Mouse (Mus musculus): ENCODE results near the gene Rps6ka2.
"Not testable (repeated sequence)": the region's sequence is repeated elsewhere in the genome, so short reads cannot be mapped to it uniquely, and the experiment has no call there.

Gene Rps6ka2

DNA sequence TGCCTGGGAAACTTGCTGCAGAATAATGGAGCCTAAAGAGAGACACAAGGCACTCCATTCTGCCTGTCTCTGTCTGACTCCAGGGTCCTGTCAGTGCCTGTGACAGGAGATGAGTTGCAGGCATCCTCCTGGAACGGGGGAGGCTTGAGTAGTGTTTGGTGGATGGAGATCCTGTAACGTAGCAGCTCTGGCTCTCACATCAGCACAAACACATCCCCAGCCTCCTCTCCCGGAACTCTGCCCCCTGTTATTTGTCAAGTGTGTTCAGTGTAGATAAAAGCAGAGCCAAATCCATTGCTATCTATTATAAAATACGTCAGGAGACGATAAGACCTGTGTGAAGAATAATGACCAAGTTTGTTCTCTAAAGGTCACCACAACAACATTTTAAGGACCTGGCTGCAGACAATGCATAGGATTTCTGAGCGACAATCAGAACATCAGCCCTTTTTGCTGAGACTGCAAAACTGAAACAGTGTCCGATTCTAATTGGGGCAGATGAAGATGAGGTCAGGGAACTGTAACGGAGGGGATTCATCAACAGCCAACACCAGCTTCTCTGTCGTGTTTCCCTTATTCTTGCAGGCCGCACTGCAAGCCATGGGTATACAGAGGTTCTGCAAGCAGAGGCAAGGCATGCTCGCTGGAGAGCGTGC is 99.4 kb downstream of the Rps6ka2 start:
- DNase-seq (ENCODE audit: low read depth, low spot score), result no peak

DNA sequence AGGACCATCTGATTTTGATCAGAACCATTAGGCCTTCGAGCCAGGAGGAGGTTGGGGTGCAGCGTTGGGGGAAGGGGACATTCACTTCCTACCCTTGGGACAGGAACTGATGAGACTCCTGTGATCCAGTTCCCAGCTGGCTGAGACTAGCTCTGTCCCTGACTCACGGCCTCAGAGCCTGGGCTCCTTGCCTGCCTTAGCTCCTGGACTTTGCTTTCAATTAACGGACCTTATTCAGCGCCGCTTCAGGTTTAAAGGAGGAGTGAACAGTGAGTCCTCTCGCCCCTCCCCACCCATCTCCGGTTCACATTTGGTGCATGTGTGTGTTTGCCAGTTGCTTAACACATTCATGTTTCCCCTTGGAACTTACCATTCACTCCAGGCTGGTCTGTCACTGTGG is 100.6 kb downstream of the Rps6ka2 start:
- no peak for DNase-seq (ENCODE audit: low read depth, low spot score)

DNA sequence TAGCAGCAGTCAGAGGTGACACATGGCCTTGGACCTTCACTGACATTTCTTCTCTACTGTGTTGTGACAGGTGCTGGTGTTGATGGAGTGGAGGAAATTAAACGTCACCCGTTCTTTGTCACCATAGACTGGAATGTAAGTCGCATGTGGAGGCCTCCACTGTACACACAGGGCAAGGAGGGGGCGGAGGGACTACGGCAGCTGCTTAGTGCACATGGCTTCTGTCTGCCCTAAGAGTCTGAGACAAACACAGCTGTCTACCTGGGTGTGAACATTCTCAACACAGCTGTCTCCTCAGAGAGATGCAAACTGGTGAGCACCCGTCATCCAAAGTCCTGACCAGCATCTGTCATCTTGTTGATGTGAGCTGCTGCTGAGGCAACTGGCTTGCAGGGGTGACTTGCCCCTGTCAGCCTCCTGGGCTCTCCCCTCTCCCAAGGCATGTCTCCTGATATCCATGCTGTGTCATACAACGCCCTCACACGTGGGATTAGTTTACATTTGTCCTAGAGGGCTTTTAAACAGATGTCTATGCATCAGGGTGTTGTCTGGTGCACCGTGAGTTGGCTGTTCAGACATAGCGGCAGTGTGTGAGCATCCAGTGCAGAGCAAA is 101.7 kb downstream of the Rps6ka2 start:
- no peak for DNase-seq (ENCODE audit: low read depth, low spot score)

DNA sequence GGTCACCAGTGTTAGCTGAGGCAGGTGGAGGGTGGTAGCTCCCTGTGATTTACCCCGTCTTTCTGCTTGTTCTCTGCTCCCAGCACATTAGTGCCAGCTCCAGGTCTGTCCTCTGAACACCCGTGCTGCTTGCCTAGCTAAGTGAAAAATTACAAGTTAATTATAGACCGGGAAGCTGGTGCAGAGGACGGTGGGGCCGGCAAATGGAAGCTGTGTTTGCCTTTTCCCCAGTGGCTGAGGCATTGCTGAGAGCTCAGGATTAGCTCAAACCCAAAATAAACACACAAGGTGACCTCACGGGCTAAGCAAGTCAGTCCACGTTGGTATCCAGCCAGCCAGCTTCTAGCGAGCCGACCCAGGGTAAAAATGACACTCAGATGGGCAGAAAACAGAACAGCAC is 103.1 kb downstream of the Rps6ka2 start:
- no peak for DNase-seq (ENCODE audit: low read depth, low spot score)

DNA sequence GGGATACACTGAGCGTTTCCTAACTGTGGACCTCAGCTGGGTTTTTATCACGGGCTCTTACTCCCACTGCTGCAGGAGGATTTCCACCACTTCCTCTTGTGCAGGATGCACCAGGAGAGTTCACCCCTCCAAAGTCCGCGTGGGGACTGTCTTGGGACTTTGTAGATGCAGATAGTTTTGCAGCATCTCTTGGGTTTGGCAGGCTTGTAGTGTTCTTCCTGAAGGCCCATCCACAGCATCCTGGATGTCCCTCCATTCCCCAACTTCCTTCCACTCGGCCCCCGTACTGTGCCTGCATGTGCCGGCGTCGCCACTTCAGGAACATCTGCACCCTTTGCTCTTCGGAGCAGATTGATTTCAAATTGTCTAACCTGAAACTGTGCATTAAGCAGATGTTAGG is 103.9 kb downstream of the Rps6ka2 start:
- DNase-seq (ENCODE audit: low read depth, low spot score), result no peak

DNA sequence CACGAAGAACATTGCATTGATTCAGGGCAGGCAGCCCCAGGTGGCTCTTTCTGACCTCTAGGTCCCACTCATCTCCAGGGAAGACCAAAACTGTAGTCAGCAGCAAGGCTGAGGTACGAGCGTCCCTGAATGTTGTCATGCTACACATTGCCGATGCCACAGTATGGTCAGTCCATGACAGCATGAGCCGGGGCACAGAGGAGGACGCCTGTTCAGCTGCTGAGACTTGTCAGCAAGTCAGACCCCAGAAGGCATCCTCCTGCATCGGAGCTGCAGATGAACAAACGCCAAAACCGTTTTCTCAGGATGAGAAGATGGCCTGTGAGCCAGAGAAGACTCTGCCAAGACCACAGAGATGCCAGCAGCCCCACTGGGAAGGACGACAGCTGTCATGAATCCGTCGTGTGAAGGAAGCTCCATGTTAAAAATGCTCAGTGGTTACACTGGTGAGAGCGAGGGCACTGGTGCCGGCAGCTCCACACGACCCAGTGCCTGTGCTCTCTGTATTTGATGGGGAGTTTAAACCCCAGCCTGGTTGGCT is 108.9 kb downstream of the Rps6ka2 start:
- no peak for DNase-seq (ENCODE audit: low read depth, low spot score)

DNA sequence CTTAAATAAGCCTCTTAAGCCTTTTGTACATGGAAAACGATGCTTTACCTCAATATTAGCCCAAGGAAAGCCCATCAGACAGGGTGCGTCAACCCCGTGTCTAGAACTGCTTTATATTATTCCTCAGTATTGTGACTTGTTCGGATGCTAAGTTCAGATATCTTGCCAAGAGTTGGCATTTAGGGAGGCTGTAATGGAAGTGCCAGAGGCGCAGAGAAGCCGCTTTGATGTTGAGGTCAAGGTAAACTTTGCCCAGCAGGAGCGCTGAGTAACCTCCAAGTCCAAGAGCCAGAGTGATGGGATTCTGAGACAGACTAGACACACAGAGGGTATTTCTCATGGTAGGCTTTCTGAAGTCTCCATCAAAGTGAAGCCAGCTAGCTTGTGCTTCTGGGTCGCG is 109.3 kb downstream of the Rps6ka2 start:
- DNase-seq (ENCODE audit: low read depth, low spot score), result no peak

DNA sequence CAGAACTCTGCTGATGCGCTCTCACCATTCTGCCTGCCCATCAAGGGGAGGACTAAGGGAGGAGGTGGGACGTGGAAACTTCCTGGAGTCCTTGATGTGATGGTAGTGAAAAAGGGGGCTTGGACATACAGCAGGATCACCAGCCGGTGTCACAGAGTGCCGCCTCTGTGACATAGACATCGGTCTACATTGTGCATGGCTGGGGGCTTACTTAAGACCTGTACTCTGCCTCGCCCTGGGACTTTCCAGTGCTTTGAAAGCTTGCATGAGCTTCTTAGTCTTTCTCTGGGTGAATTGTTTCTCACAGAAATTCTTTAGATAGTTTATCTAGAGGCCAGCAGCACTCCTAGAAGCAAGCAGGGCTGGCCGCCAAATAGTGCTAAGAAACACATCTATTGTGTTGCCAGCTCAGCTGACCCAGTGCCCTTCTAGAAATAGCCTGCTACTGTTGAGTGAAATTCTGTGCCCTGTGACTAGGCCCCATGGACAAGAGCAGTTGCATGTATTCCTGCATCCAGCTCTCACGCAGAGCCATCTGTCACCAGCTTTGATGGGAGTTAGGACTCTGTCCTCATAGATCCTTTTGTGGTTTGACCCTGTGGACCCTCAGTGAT is 114.5 kb downstream of the Rps6ka2 start:
- no peak for DNase-seq (ENCODE audit: low read depth, low spot score)

DNA sequence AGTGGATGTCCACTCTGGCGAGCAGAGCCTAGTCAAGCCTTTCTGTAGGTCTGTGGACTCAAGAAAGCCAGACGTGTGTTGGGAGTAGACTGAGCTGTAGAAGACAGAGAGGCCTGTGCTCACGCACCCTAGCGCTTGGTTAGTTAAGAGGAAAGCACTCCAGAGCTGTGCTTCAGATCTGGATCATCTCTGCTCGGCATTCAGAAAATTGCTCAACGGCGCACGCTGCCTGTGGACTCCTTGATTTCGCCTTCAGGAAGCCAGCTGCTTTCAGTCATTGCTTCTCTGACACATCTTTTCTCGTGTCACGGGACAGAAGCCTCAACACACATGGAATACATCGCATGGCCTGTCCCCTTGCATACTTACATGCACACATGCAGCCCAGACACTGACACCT is 115.4 kb downstream of the Rps6ka2 start:
- no peak for DNase-seq (ENCODE audit: low read depth, low spot score)

DNA sequence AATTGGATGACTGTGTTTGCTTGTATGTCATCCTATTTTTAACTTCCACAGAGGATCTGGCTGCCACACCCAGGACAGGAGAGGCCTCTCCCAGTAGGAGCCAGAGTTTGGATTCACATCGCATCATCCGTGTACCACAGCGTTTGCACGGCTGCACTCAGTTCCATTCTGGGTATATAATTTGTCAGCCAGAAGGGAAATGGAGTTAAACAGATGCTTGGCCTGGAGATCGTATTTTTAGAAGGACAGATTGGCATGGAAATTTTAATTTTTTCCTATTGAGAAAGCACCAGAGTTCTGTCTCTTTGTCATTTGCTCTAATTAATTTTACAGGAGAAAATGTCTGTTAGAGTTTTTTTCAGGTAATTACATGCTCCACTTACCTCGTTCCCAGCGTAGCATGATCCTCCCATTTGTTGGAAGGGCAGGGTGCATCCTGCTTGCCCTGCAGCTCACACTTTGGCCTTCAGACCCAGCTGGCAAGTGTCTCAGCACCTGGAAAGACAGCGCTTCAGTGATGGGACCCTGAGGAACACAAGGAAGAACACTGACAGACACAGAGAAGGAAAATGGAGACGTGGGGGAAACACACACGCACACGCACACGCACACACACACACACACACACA is 116.6 kb downstream of the Rps6ka2 start:
- no peak for DNase-seq (ENCODE audit: low read depth, low spot score)

DNA sequence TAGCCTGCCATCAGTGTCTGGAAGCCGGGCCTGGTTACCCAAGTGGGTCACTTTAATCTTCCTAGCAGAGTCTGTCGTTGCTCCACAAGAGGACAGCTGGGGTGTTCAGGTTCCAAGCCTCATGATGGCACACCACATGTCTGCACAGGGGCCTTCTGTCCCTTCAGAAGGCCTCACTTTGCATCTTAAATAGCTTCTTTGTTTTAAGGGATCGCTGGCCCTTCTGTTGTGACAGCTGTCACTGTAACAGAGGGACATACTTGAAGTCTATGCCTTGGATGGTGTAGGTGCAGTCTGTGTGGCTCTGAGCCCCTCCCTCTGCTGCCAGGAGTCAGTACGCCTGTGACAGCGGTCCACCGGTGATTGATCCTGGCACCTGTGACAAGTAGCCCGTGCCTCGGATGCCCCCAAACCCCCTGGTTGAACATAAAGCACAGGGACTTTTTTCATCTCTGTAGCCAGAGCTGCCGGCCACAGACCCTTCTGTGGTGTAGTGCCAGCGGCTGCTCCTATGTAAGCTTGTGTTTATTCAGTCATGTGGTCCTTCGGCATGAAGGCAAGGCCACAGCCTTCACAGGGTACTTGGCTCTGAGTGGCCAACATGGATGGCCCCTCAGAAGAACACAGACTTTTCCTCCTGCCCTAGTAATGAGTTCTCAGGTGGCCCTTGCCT is 122.2 kb downstream of the Rps6ka2 start:
- DNase-seq (ENCODE audit: low read depth, low spot score), result no peak

DNA sequence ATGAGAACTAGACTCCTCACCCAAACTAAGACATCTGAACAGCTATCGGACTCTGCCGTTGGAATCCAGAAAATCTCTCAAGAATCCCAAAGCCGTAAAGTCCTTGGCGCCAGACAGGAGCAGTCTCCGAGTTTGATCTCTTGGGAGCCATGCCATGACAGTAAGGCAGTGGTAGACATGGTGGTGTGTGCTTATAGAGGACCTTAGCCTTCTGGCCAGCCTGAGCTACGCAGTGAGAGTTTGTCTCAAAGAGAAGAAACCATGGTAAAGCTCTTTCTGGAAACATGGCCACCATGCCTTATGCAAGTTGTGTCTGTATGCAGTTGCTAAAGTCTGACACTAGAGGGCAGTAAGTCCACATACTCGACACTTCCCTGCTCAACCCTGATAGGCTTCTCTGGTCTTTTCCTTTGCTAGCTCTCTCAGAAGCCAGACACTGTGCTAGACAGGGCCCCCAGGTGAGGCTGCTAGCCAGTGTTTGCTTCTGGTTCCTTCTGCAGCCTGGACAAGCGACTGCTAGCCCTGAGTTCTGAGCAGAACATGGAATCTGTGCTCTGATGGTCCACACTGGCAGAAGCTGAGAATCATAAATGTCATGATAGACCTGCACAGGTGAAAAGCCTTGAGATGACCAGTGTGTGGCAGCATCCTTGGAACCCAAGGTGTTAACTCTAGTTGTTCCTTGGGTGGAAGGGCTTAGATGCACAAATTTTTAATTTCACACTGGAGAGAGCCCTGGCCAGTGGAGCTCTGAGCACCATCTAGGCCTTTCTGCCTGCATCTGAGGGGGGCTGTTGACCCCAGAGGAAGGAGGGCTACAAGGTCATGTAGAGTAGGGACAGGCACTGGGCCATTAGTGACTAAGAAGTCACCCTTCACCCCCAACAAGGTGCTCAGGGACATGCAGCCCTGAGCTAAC is 136.6 kb downstream of the Rps6ka2 start:
- DNase-seq (ENCODE audit: low read depth, low spot score), result not testable (repeated sequence)

DNA sequence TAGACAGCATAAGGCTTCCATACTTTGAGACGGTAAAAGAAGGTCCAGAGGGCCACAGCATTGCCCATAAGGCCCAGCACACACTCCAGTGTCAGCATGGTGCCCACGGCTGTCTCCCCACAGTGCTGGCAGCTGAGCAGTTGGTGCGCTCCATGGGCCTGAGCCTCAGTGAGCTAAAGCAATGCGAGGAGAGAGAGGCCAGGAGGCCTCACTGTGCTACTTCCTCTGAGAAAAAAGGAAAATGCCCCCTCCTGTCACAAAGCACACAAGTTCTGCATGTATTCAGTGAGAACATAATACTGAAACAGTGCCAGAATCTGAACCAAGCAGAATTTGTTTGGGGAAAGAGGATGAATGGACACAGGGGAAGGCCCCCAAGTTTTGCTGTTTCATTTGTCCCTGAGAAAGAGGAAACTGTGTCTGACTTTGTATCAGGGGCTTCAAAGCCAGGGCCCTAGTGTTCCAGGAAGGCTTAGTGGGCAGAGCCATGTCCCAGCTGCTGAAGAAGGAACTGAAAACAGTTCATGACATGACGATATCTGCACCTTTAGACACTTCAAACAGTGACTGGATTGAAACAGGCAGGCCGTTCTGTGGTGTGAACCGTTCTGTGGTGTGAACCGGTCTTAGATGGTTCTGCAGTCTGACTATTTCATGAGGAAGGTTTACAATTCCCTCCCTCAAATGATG is 145.9 kb downstream of the Rps6ka2 start:
- not testable (repeated sequence) for DNase-seq (ENCODE audit: low read depth, low spot score)

DNA sequence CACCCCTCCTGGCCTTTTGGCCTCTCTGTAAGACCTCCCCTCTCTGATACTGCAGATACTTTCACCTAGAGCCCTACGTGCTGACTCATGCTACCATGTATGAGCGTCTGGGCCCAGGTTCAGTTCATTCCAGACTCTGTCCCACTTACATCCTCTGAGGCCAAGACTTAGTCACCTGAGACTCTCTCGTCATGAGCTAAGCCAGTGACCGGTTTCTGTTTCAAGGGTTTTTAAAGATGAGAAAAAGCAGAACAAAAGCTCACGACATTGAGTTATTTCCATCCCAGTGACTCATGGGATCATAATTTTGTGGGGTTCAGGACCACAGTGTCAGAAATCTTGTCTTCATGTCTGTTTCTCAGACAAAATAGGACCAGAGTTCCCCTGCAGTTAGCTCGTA is 149.9 kb downstream of the Rps6ka2 start:
- DNase-seq (ENCODE audit: low read depth, low spot score), result not testable (repeated sequence)

DNA sequence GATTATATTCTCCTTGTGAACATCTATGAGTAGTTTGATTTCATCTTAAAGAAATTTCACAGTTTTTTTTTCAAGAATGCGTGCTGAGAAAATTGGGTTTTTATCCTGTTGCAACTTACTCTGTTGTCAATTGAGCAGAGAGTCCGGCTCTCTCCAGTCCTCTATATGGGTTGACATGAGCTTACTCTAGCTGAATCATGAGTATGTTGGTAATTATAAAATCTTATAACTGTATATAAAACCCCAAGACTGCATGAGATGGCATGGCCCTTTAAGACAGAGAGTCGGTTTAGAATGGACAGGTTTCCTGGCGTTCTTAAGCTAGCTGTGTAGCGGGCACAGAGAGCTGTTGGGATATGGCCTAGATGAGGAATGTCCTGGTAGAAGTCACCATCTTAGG is 154.4 kb downstream of the Rps6ka2 start, which contains the start of gene Tcp10a:
TSS of gene Tcp10a (plus strand) at position 301 of the 400 bp plus-strand sequence.
- DNase-seq (ENCODE audit: low read depth, low spot score), result not testable (repeated sequence)

DNA sequence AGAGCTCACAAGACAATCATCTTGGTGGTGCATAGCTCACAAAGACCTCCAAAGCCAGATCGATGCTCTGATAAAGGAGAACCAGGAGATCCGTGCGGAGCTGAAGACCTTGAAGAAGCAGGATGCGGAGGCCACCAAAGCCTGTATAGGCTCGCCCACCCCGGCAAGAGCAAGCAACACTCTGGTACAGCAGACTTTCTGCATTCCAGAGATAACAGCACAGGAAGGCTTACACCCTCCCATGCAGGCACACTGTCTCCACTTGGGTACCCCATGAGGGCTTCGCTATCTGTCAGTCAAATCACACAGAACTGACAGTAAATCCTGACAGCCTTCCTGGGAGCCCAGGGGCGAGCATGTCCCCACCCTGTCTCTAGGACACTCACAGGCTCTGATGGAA is 156.5 kb downstream of the Rps6ka2 start:
- DNase-seq (ENCODE audit: low read depth, low spot score), result not testable (repeated sequence)

DNA sequence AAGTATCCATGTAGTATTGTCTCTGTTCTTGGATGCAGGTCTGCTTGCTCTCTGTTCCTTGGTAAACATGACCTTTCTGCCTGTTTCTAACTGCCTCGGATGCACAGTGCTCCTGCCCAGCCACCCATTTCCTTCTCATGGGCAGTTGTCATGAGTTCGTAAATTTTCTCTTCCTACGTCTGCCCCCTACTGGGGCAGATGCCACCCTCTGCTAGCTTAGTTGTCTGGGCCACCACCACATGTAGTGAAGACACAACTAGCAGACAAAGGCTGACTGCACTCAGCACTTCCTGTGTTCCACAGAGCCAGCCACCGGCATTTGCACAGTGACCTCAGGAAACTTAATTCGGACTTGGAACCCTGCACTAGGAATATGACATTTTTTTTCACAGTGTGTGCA is 162.8 kb downstream of the Rps6ka2 start:
- not testable (repeated sequence) for DNase-seq (ENCODE audit: low read depth, low spot score)

DNA sequence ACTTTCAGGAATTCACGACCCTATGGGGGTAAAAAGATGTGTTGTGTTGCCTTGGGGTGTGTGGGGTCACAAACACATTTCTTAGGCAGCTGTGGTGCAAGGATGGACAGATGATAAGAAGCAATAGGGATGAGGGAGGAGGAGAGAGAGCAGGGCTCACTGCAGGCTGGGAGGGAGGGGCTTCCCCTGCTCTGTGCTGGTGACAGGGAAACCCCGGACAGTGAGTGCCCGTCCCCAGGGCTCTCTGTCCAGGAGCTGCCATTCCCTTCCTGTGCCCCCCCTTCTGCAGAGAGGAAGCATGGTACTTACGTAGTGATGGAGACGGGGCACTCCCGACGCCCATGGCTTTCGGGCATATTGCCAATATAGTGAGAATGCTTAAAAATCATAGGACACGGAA is 167.5 kb downstream of the Rps6ka2 start:
- not testable (repeated sequence) for DNase-seq (ENCODE audit: low read depth, low spot score)

DNA sequence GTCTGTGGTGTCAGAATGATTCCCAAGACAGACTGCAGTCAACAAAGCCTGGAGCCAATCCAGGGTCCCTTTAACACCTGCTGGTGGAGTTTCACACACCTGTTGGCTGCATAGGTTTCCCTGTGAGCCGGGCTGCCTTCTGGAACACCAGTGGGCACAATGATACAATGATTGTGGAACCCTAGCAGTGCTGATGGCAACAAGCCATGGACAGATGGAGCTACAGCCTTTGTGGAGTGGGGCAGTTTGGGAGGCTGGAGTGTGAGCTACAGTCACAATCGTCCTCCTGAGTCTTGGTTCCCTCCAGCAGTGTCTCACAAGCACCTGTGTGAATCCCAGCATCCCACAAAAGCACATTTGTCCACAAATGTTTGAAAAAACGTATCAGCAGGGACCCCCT is 178.8 kb downstream of the Rps6ka2 start:
- not testable (repeated sequence) for DNase-seq (ENCODE audit: low read depth, low spot score)

DNA sequence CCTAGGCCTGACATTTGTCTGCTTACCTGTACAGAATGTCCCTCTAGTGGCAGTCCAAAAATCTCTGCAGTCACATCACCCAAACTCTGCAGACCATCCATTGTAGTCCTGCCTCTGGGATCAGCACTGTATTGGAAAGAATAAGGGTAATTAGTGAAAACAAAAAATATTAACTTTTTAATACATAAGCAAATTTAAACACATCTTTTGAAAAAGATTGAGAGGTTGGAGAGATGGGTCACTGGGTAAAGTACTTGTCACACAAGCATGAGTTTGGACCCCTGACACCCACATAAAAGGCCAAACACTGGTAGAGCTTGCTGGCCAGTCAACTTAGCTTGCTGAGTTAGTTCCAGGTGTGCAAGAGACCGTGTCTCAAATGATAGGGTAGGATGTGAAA is 182.7 kb downstream of the Rps6ka2 start, which contains the start of gene Ttll2:
TSS of gene Ttll2 (minus strand) at position 101 of the 400 bp plus-strand sequence.
- not testable (repeated sequence) for DNase-seq (ENCODE audit: low read depth, low spot score)
